Mouse (Mus musculus): ENCODE data around the gene Olfr322. TPM values are rescaled to one million over a fixed set of nuclear protein-coding genes. Genes with fewer than 3 reads are reported as not detected.

Gene Olfr322
- total RNA-seq (2017): not detected in 2 replicates

GRCm38 (mm10) chr11:58658596-58658995, at the start of gene Olfr322:
TSS of gene Olfr322 (plus strand) at chr11:58658782.
- no peak for ATAC-seq (replicated peaks in 1 of 2; ENCODE audit: insufficient read depth in 1 of 2, low FRiP score in 2 of 2, low TSS enrichment in 1 of 2, low read depth in 1 of 2, poor library complexity in 2 of 2, severe bottlenecking in 2 of 2)

- ATAC-seq (replicated peaks in 1 of 2; ENCODE audit: insufficient read depth in 1 of 2, low FRiP score in 2 of 2, low TSS enrichment in 1 of 2, low read depth in 1 of 2, poor library complexity in 2 of 2, severe bottlenecking in 2 of 2): no peak
Observed at GRCm38 (mm10) chr11:58613359-58613758, 45.2 kb upstream of the Olfr322 start.

- ATAC-seq (replicated peaks in 1 of 2; ENCODE audit: insufficient read depth in 1 of 2, low FRiP score in 2 of 2, low TSS enrichment in 1 of 2, low read depth in 1 of 2, poor library complexity in 2 of 2, severe bottlenecking in 2 of 2): no peak
Observed at GRCm38 (mm10) chr11:58614526-58614925, 44.1 kb upstream of the Olfr322 start.

GRCm38 (mm10) chr11:58615975-58616374, 42.6 kb upstream of the Olfr322 start, which contains the start of gene 2210407C18Rik:
TSS of gene 2210407C18Rik (minus strand) at chr11:58616075.
- ATAC-seq (replicated peaks in 1 of 2; ENCODE audit: insufficient read depth in 1 of 2, low FRiP score in 2 of 2, low TSS enrichment in 1 of 2, low read depth in 1 of 2, poor library complexity in 2 of 2, severe bottlenecking in 2 of 2): no peak

- ATAC-seq (replicated peaks in 1 of 2; ENCODE audit: insufficient read depth in 1 of 2, low FRiP score in 2 of 2, low TSS enrichment in 1 of 2, low read depth in 1 of 2, poor library complexity in 2 of 2, severe bottlenecking in 2 of 2): no peak
Observed at GRCm38 (mm10) chr11:58618369-58618768, 40.2 kb upstream of the Olfr322 start.

GRCm38 (mm10) chr11:58618793-58619192, 39.8 kb upstream of the Olfr322 start:
- no peak for ATAC-seq (replicated peaks in 1 of 2; ENCODE audit: insufficient read depth in 1 of 2, low FRiP score in 2 of 2, low TSS enrichment in 1 of 2, low read depth in 1 of 2, poor library complexity in 2 of 2, severe bottlenecking in 2 of 2)

GRCm38 (mm10) chr11:58626146-58626545, 32.4 kb upstream of the Olfr322 start:
- no peak for ATAC-seq (replicated peaks in 1 of 2; ENCODE audit: insufficient read depth in 1 of 2, low FRiP score in 2 of 2, low TSS enrichment in 1 of 2, low read depth in 1 of 2, poor library complexity in 2 of 2, severe bottlenecking in 2 of 2)

GRCm38 (mm10) chr11:58630401-58630800, 28.2 kb upstream of the Olfr322 start, which contains the start of gene Olfr323:
TSS of gene Olfr323 (minus strand) at chr11:58630501.
- no peak for ATAC-seq (replicated peaks in 1 of 2; ENCODE audit: insufficient read depth in 1 of 2, low FRiP score in 2 of 2, low TSS enrichment in 1 of 2, low read depth in 1 of 2, poor library complexity in 2 of 2, severe bottlenecking in 2 of 2)

GRCm38 (mm10) chr11:58634878-58635277, 23.7 kb upstream of the Olfr322 start:
- no peak for ATAC-seq (replicated peaks in 1 of 2; ENCODE audit: insufficient read depth in 1 of 2, low FRiP score in 2 of 2, low TSS enrichment in 1 of 2, low read depth in 1 of 2, poor library complexity in 2 of 2, severe bottlenecking in 2 of 2)

GRCm38 (mm10) chr11:58636376-58636977, 22.1 kb upstream of the Olfr322 start:
- ATAC-seq (replicated peaks in 1 of 2; ENCODE audit: insufficient read depth in 1 of 2, low FRiP score in 2 of 2, low TSS enrichment in 1 of 2, low read depth in 1 of 2, poor library complexity in 2 of 2, severe bottlenecking in 2 of 2): peak; percentile 50 to 75

- ATAC-seq (replicated peaks in 1 of 2; ENCODE audit: insufficient read depth in 1 of 2, low FRiP score in 2 of 2, low TSS enrichment in 1 of 2, low read depth in 1 of 2, poor library complexity in 2 of 2, severe bottlenecking in 2 of 2): no peak
Observed at GRCm38 (mm10) chr11:58638176-58638701, 20.3 kb upstream of the Olfr322 start.

GRCm38 (mm10) chr11:58640272-58640867, 18.2 kb upstream of the Olfr322 start, which contains the start of gene Trim58:
TSS of gene Trim58 (plus strand) at chr11:58640465.
- ATAC-seq (replicated peaks in 1 of 2; ENCODE audit: insufficient read depth in 1 of 2, low FRiP score in 2 of 2, low TSS enrichment in 1 of 2, low read depth in 1 of 2, poor library complexity in 2 of 2, severe bottlenecking in 2 of 2): peak; percentile 50 to 54

- ATAC-seq (replicated peaks in 1 of 2; ENCODE audit: insufficient read depth in 1 of 2, low FRiP score in 2 of 2, low TSS enrichment in 1 of 2, low read depth in 1 of 2, poor library complexity in 2 of 2, severe bottlenecking in 2 of 2): no peak
Observed at GRCm38 (mm10) chr11:58641057-58641456, 17.5 kb upstream of the Olfr322 start.

- ATAC-seq (replicated peaks in 1 of 2; ENCODE audit: insufficient read depth in 1 of 2, low FRiP score in 2 of 2, low TSS enrichment in 1 of 2, low read depth in 1 of 2, poor library complexity in 2 of 2, severe bottlenecking in 2 of 2): peak; percentile 66 to 77
Observed at GRCm38 (mm10) chr11:58641638-58642358, 16.8 kb upstream of the Olfr322 start.

GRCm38 (mm10) chr11:58643350-58643749, 15.2 kb upstream of the Olfr322 start:
- ATAC-seq (replicated peaks in 1 of 2; ENCODE audit: insufficient read depth in 1 of 2, low FRiP score in 2 of 2, low TSS enrichment in 1 of 2, low read depth in 1 of 2, poor library complexity in 2 of 2, severe bottlenecking in 2 of 2): peak; percentile 52 to 54; a peak in 3 of 4 replicates

GRCm38 (mm10) chr11:58655151-58655550, 3.4 kb upstream of the Olfr322 start:
- ATAC-seq (replicated peaks in 1 of 2; ENCODE audit: insufficient read depth in 1 of 2, low FRiP score in 2 of 2, low TSS enrichment in 1 of 2, low read depth in 1 of 2, poor library complexity in 2 of 2, severe bottlenecking in 2 of 2): no peak

GRCm38 (mm10) chr11:58669252-58669651, 10.7 kb downstream of the Olfr322 start:
- no peak for ATAC-seq (replicated peaks in 1 of 2; ENCODE audit: insufficient read depth in 1 of 2, low FRiP score in 2 of 2, low TSS enrichment in 1 of 2, low read depth in 1 of 2, poor library complexity in 2 of 2, severe bottlenecking in 2 of 2)

- no peak for ATAC-seq (replicated peaks in 1 of 2; ENCODE audit: insufficient read depth in 1 of 2, low FRiP score in 2 of 2, low TSS enrichment in 1 of 2, low read depth in 1 of 2, poor library complexity in 2 of 2, severe bottlenecking in 2 of 2)
Observed at GRCm38 (mm10) chr11:58671825-58672224, 13.2 kb downstream of the Olfr322 start.

Measured in hematopoietic stem cell, adult 5-6 weeks (primary cell).